Mouse (Mus musculus): Measurements from ENCODE around the gene Pbrm1. TPM values are rescaled to one million over a fixed set of nuclear protein-coding genes. Genes with fewer than 3 reads are reported as not detected.

Pbrm1 gene
- total and polyA plus RNA-seq, 2 experiments from 2014 or later, result 83.8 to 90.9 TPM

DNA sequence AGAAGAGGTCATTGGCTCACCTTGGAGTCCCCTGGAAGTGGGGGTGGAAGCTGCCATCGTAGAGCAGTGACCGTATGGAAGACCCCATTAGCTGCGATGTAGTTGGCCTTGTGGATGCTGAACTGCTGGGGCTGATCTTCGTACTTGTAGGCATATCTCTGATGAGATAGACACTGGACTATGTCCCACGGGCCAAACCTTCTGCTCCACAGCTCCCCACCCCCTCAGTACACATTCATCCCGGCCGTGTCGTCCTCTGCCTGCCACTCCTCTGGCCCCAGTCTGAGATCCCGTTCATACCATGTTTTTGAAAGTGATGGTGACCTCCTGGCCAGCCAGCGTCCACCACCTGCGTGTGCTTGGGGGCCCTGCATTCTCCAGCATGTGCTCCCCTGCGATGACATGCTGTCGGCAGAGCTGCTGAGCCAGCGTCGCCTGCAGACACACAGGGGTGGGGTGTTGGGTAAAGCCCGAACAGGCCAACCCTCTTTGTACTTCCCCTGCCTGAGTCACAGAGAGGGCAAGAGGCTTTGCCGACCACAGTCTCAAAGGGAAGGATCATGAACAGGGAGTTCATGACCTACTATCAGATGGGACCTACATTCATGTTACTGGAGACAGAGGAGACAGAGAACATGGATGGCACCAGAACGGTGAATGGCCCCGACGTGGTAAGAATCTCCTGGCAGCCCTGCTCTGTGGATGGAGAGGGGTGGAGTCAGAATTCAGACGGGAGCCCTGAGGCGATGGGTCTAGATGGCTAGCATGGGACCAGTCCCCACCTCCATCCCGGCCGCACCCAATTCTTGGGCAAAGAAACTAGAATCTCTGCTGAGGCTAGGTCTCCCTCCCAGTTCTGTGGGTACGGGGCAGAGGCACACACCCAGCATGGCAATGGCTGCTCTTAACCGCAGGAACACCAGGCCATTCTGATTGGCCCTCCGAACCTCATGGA is 141.5 kb downstream of the Pbrm1 start:
- no peak for TF ChIP-seq CTCF (IDR thresholded peaks at IDR 0.05; ENCODE audit: low read depth)
- no peak overlapping the region for H3K27ac ChIP-seq (ENCODE audit: low read depth, low read length)
- DNase-seq, result no peak
- ATAC-seq, result no peak
- WGBS, result 82% methylated on average over 27 of the region's 27 CpGs
- H3K9me3 ChIP-seq (ENCODE audit: low read length), result no peaks in the 10 kb centered on the region
- H3K4me1 ChIP-seq (ENCODE audit: insufficient read depth), result no peaks in the 10 kb centered on the region
- no peaks in the 10 kb centered on the region for H3K27me3 ChIP-seq (ENCODE audit: insufficient read depth, low read length)
- no peak overlapping the region for H3K4me2 ChIP-seq (ENCODE audit: low read depth)
- no peak overlapping the region for H3K9ac ChIP-seq
- no peak overlapping the region for H3K4me3 ChIP-seq (ENCODE audit: low read depth, low read length)
- H3K36me3 ChIP-seq (ENCODE audit: insufficient read depth), result no peaks in the 10 kb centered on the region

DNA sequence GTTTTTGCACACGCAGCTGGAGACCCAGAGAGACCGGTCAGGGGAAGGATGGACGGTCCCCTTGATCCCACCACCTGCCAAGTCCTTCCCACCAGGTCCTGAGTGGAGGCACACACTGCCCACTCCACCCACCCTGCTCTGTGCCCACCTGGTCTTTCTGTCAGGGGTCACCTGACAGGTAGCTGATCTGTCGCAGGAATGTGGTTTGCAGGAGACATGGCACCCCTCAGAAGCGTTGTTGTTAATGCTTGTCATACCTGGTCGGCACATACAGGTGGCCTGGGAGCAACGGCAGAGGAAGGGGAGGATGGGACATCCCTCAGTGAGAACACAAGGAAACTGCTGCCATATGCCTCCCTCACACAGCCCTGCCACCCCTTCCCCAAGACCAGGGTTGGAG is 142.3 kb downstream of the Pbrm1 start:
- Histone ChIP-seq H3K4me2 (ENCODE audit: low read depth) (no peak overlapping the region), H3K4me1 (ENCODE audit: insufficient read depth) (no peaks in the 10 kb centered on the region), H3K4me3 (ENCODE audit: low read depth, low read length) (no peak overlapping the region), H3K27me3 (ENCODE audit: insufficient read depth, low read length) (no peaks in the 10 kb centered on the region), H3K36me3 (ENCODE audit: insufficient read depth) (no peaks in the 10 kb centered on the region), H3K9me3 (ENCODE audit: low read length) (no peaks in the 10 kb centered on the region), H3K9ac (no peak overlapping the region), H3K27ac (ENCODE audit: low read depth, low read length) (no peak overlapping the region)
- TF ChIP-seq CTCF (IDR thresholded peaks at IDR 0.05; ENCODE audit: low read depth), result no peak
- WGBS, result 93% methylated on average over 7 of the region's 7 CpGs
- DNase-seq (no peak), ATAC-seq (no peak)

DNA sequence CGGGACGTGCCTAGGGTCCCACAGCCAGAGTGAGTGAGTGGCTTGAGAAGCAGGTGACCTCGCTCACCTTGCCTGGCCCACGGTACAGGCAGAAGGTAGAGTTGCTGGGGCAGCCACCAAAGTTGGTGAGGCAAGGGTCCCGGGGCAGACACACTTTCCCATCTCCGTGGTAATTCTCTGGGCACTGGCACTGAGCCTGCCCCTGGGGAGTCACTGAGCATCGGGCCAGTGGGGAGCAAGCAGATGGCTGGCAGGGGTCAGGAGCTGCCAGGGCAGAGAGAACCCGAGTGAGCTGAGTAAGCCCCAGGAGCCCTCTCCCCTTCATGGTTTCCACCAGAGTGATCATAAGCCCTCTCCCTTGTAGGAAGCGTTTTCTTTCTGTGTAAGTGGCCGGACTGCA is 142.7 kb downstream of the Pbrm1 start:
- no peak for TF ChIP-seq CTCF (IDR thresholded peaks at IDR 0.05; ENCODE audit: low read depth)
- no peak for DNase-seq
- H3K27ac ChIP-seq (ENCODE audit: low read depth, low read length), result no peak overlapping the region

DNA sequence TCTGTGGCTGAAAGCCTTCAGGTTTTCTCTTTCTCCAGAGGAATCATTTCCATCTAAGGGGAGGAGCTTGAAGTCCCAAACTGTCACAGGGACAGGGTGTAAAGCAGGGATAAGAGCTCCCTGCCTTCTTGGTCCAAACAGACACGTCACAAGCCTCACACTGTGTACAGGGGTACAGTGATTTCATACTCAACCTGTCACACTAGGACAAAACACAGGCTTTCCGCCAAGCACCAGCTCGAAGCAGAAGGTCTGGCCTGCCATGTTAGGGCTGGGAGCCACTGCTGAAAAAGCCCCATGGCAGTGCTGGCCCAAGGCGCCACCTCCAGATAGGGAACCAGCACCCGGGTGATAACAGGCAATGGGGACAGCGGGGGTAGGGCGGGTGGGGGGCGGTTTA is 145.1 kb downstream of the Pbrm1 start:
- no peaks in the 10 kb centered on the region for H3K9me3 ChIP-seq (ENCODE audit: low read length)
- no peak overlapping the region for H3K4me3 ChIP-seq (ENCODE audit: low read depth, low read length)
- H3K27me3 ChIP-seq (ENCODE audit: insufficient read depth, low read length), result no peaks in the 10 kb centered on the region
- DNase-seq (no peak), ATAC-seq (0 out of 2 replicates have a peak, but pooled peaks have one; percentile 32)
- H3K4me1 ChIP-seq (ENCODE audit: insufficient read depth), result no peaks in the 10 kb centered on the region
- H3K36me3 ChIP-seq (ENCODE audit: insufficient read depth), result no peaks in the 10 kb centered on the region
- H3K4me2 ChIP-seq (ENCODE audit: low read depth), result no peak overlapping the region
- no peak overlapping the region for H3K9ac ChIP-seq
- WGBS, result 69% methylated on average over 8 of the region's 8 CpGs
- no peak for TF ChIP-seq CTCF (IDR thresholded peaks at IDR 0.05; ENCODE audit: low read depth)
- H3K27ac ChIP-seq (ENCODE audit: low read depth, low read length), result no peak overlapping the region

More for the DNA sequence above, 142.7 kb downstream of the Pbrm1 start:
- no peaks in the 10 kb centered on the region for H3K4me1 ChIP-seq (ENCODE audit: insufficient read depth)
- H3K27me3 ChIP-seq (ENCODE audit: insufficient read depth, low read length), result no peaks in the 10 kb centered on the region
- no peak overlapping the region for H3K4me2 ChIP-seq (ENCODE audit: low read depth)
- H3K4me3 ChIP-seq (ENCODE audit: low read depth, low read length), result no peak overlapping the region
- no peak for ATAC-seq
- no peaks in the 10 kb centered on the region for H3K9me3 ChIP-seq (ENCODE audit: low read length)
- H3K36me3 ChIP-seq (ENCODE audit: insufficient read depth), result no peaks in the 10 kb centered on the region
- no peak overlapping the region for H3K9ac ChIP-seq
- WGBS, result 71% methylated on average over 10 of the region's 10 CpGs

DNA sequence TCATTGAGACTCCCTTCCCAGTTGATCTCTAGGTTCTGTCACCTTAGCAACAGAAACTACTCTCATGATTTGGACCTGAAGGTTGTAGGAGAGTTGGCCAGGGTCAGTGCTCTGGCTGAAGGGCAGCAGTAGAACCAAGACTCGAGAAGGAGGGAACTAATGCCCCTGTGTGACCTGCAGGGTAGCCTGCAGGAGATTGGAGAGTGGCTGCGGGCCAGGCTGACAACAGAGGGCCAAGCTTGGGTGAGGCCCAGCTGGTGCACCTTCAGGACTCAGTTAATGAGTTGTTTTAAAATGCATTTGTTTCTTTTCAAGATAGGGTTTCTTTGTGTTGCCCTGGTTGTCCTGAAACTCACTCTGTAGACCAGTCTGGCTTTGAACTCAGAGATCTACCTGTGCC is 146.1 kb downstream of the Pbrm1 start:
- WGBS, result 51% methylated on average over 2 of the region's 2 CpGs
- H3K4me2 ChIP-seq (ENCODE audit: low read depth), result no peak overlapping the region
- H3K9me3 ChIP-seq (ENCODE audit: low read length), result no peaks in the 10 kb centered on the region
- H3K4me1 ChIP-seq (ENCODE audit: insufficient read depth), result no peaks in the 10 kb centered on the region
- ATAC-seq (no peak), DNase-seq (no peak)
- no peak overlapping the region for H3K27ac ChIP-seq (ENCODE audit: low read depth, low read length)
- no peaks in the 10 kb centered on the region for H3K27me3 ChIP-seq (ENCODE audit: insufficient read depth, low read length)
- no peak for TF ChIP-seq CTCF (IDR thresholded peaks at IDR 0.05; ENCODE audit: low read depth)
- no peak overlapping the region for H3K9ac ChIP-seq
- no peaks in the 10 kb centered on the region; the same call in 1 of the 2 replicates for H3K36me3 ChIP-seq (ENCODE audit: insufficient read depth)
- no peak overlapping the region for H3K4me3 ChIP-seq (ENCODE audit: low read depth, low read length)

DNA sequence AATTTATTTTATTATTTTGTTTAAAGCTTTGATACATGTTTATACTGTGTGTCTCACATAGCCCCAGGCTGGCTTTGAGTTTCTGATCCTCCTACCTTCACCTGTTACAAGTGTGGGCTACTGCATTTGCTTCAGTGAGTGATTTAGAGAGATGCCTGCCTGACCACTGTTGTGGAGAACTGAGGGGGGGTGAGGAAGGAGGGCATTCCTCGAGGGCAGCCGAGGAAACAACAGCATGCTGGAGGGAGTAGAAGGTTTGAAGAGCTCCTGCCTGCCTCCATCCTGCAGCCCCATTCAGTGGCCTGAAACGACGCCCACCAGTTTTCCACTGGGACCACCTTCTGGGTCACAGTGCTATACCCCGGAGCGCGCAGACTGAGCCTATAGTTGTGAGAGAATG is 146.5 kb downstream of the Pbrm1 start:
- ATAC-seq (no peak), DNase-seq (no peak)
- Histone ChIP-seq H3K9ac (no peak overlapping the region), H3K4me2 (ENCODE audit: low read depth) (no peak overlapping the region), H3K4me1 (ENCODE audit: insufficient read depth) (no peaks in the 10 kb centered on the region), H3K36me3 (ENCODE audit: insufficient read depth) (peaks cover under 1% of the 10 kb centered on the region; the same call in 1 of the 2 replicates), H3K27ac (ENCODE audit: low read depth, low read length) (no peak overlapping the region), H3K9me3 (ENCODE audit: low read length) (no peaks in the 10 kb centered on the region), H3K4me3 (ENCODE audit: low read depth, low read length) (no peak overlapping the region), H3K27me3 (ENCODE audit: insufficient read depth, low read length) (no peaks in the 10 kb centered on the region)
- 67% methylated on average over 7 of the region's 7 CpGs for WGBS
- no peak for TF ChIP-seq CTCF (IDR thresholded peaks at IDR 0.05; ENCODE audit: low read depth)

DNA sequence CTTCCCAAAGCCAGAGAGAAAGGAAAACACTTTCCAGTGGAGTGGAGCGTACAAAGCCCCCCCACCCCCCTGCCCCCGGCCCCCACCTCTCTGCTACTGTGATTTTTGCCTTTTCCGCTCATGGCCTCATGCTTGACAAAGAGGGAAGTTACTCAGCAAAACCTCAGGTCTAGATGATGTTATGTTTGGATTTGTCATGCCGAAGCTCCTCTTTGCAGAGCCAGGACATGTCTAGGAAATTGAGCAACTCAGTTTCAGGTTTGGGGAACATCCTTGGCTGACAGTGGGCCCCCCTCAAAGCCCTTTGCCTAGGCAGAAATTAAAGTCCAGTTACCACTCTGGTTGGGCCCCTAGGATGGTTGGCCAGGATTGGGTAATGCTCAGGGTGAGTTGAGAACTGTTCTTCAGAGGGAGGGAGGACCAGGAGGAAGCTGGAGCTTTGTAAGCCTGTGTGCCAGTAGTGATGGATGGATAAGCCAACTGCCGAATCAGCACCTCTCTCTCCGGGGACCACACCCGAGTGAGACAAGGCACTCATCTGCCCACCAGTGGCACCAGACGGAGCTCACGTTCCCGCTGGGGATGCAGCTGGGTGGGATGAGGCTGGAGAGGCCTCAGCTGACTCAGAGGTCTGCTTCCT is 147.2 kb downstream of the Pbrm1 start:
- Histone ChIP-seq H3K27ac (ENCODE audit: low read depth, low read length) (no peak overlapping the region), H3K4me2 (ENCODE audit: low read depth) (no peak overlapping the region), H3K4me1 (ENCODE audit: insufficient read depth) (no peaks in the 10 kb centered on the region), H3K9ac (no peak overlapping the region), H3K27me3 (ENCODE audit: insufficient read depth, low read length) (no peaks in the 10 kb centered on the region), H3K4me3 (ENCODE audit: low read depth, low read length) (no peak overlapping the region), H3K36me3 (ENCODE audit: insufficient read depth) (peaks cover 7% of the 10 kb centered on the region), H3K9me3 (ENCODE audit: low read length) (no peaks in the 10 kb centered on the region)
- no peak for TF ChIP-seq CTCF (IDR thresholded peaks at IDR 0.05; ENCODE audit: low read depth)
- WGBS, result 62% methylated on average over 10 of the region's 10 CpGs
- DNase-seq, result no peak
- no peak for ATAC-seq

Data from forebrain, postnatal 0 days (tissue).